Mouse (Mus musculus): ENCODE measurements around the gene Hoxa11.

DNA sequence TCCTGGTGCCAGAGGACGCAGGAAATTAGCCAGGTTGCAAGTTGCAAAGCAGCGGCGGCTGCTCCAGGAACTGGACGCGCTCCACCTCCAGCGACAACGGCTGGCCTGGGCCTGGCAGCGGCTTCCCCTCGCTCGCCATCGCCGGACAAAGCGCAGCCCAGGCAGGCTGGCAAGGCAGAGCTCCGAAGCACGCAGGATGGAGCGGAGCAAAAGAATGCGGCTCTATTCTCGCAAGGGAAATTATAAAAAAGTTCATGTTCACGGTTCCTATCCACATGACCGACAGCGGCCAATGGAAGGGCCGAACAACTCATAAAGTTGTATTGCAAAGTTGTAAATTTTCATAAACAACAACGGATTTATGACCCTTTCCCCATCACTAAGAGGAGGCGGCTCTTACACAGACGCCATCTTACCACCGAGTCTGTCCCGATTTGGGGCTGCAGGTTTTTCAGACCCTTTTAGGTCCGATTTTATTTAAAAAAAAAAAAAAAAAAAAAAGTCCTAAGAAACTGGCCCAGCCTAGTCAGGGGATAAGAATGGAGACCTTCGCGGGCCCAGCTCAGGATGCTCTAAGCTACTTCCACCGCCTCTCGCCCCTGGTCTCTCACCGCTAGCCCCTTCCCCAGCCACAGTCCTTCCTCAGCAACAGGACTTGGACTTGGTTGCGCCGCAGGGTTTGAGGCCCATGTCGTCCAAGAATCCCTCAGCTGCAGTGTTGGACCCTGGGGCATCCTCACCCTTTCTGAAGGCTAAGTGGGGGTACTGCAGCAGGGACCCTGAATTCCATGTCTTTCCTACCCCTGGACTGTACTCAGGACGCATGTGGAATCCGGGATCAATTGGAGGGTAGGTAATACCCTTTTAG, 32.3 kb downstream of the Hoxa11 start, which contains the start of the genes Hoxa3 and Gm28308:
- TF ChIP-seq HCFC1 (IDR thresholded peaks at IDR 0.05; ENCODE audit: borderline replicate concordance, insufficient read depth, low read length) (no peak), ZC3H11A (IDR thresholded peaks at IDR 0.05; ENCODE audit: borderline replicate concordance, low read depth, low read length) (no peak)
